Mouse (Mus musculus) ZHBTc4 (cell line): Measurements from ENCODE around the gene Krt14.
A peak's percentile ranks its signal among the peaks of the same experiment; 100 is the strongest.

ENCODE experiments used
- DNase-seq: peaks from one replicate; pipeline ENCODE4 v3.0.0-alpha.2; 2011; ENCODE audit warnings: low read depth, low spot score

The Krt14 gene

DNA sequence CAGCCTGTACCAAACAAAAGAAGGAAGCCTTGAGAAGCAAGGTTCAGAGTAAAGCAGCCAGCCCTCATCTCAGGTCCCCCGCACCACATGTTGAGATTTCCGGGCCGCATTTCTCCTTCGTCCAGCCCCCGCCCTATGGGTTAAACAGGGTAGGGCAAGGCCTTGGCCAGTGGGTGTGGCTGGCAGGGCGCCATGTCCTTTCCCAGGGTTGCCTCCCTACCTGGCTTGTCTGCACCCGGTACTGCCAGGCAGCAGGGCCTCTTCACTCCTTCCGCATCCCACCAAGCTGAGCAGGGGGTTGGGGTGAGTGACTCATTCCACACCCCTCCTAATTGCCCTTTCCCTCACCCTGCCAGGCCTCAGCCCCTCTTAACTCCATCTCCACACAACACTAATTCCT, 39.3 kb downstream of the Krt14 start:
- peak; percentile 18 for DNase-seq

DNA sequence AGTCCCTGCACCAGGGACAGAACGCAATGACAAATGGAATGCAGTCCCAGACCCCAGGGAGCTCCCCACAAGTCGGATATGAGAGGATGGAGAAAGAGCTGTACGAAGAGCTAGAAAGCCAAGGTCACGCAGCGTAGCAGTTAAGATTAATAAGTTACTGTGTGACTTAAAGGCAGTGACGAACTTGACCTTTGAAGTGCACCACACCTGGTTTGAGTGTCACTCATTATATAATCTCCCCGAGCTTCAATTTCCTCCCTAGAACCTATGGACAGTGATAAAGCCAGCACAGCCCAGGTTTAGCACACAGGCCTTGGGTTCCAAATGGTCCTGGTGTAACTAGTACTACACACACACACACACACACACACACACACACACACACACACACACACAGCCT, 43.0 kb downstream of the Krt14 start:
- no peak for DNase-seq

DNA sequence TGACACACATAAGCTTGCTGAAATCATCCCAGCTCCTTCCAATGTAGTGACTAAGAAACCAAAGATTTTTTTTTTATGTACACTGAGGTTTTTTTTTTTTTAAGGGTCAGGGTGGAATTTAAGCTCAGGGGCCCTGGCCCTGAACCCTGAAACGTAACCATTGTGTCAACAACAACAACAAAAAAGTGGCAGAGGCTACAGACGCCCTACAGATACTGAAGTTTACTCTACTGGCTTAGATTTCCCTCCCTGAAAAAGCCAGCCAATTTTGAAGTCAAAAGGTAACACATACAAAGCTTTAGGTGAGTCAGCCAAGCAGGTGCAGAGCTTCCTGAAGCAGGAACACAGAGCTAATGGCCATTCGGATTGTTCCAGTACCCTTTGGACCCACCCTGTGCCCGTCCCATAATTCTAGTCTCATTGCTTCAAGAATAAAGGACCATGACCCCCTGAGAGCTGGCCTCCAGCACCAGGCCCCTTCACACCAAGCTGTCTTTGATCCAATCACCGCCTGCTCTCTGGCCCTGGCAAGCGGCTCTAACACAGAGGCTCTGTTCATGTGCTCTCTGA, 49.4 kb downstream of the Krt14 start:
- no peak for DNase-seq

DNA sequence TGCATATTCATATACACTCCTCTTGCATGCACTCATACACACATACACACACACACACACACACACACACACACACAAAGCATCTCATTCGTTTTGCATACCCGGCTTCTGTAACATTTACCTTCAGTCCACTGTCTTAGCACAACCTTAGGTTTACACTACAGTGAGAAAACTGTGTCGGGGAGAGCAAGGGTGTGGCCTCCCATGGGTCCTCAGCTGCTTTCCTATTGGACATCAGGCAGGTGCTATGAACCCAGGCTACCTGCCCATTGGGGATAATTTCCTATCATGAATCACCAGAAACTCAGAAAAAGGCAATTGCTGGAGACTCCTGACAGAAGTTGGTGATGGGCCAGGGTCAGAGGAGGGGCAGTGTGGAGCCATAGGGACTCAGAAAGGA, 50.0 kb downstream of the Krt14 start:
- no peak for DNase-seq

DNA sequence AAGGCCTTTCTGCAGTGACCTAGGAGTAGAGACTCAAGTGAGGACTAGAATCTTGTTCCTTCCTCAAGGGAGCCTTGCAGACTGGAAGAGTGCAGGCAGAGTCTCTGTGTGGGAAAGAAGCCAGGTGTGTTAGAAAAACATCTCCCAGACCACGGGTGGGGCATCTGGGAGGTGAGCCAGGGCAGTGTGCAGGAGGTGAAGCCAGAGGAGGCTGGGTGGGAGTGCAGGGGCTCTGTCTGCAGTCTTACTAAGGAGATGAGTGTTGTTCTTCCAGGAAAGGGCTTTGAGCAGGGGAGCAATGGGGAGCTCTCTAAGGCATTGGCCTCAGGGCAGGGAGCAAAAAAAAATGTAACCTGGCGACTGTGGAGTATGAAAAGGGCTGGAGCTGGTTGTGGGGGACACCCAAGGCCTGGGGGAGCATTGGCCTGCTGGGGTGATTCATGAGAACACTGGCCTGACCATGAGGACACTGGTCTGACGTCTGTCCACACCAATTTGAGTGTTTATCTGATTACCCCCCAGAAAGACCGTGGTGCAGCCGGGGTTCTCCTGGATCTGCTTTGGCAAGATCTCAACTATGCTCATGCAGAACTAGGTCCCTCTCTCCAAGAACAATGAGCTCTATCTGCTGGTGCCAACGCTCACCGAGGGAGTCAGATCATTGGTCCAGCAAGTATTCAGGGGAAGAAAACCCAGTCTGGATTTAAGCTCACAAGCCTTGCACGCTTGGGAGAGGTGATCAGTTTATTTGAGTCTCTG, 51.7 kb downstream of the Krt14 start:
- DNase-seq: no peak
